Mouse (Mus musculus) urinary bladder, adult 18-20 months (tissue): ENCODE results near the gene 4921536K21Rik.
"Not testable (repeated sequence)": the region's sequence is repeated elsewhere in the genome, so short reads cannot be mapped to it uniquely, and the experiment has no call there.

Source experiments
- DNase-seq, 2 experiments: peaks; one replicate each; pipeline ENCODE4 v3.0.0; 2022; ENCODE audit warnings: low spot score in 2 of 2, mixed read lengths in 2 of 2

The 4921536K21Rik gene

DNA sequence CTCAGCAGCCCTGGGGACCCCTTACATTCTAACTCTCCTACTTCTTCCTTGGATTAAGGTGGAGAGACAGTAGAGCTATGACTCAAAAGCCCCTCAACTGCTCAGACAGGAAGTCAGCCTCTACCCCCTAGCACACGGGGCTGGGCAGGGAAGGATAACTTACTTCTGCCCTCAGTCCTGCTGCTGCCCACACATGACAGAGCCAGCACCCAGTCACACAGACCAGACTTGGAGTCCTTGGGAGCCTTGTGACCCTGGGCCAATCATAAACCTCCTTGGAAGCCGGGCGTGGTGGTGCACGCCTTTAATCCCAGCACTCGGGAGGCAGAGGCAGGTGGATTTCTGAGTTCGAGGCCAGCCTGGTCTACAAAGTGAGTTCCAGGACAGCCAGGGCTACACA lies 16.5 kb upstream of the 4921536K21Rik start:
- DNase-seq, result not testable (repeated sequence)

DNA sequence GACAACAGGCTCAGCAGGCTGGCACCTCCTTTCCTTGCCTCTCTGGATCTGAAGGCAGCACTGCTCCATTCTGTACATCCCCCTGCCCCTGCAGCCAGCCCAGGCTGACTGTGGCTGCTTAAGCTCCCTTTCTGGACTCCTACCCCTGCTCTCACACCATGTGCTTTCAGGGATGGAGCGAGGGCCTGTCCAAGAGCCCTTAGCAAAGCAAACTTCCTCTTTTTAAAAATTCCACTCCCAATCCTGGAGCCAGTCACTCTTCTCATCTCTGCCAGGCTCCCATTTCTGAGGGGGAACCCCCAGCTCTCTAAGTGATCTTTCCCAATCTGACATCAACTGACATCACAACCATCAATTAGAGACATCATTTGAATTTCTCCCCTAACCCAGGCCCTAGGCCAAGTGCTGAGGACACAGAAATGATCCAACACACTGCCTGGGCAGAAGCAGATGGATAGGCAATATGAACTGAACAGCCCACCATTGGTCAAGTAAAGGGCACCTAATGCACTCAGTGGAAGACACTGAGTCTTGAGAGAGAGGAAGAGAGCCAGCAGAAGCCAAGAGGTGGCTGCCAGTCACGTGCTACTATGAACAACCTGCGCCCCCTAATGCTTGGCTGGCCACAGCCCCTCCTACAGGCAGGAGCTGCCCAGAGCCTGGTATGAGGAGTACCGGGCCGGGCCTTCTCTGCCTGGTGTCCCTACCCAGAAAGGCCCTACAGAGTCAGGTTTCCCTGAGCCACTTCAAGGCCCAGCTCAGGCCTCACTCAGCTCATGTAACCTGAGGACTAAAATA lies 15.8 kb upstream of the 4921536K21Rik start:
- no peak for DNase-seq

DNA sequence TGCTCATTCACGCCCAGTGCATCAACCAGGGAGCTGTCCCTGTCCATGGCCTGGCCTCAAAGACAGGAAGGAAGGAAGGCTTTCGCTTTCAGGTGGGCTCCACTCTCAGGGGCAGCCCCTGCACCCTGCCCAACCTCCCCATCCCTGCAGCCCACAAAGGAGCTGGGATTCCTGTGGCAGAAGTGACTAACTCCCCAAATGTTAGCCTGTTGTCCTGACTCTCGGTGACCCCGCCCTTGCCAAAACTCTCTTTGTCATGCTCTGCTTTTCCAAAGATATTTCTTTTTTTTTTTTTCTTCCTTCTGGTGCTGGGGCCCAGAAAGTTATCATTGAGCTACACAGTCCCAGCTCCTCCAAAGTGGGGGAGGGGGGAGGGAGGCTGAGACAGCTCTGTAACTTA lies 14.3 kb upstream of the 4921536K21Rik start:
- DNase-seq, result no peak

DNA sequence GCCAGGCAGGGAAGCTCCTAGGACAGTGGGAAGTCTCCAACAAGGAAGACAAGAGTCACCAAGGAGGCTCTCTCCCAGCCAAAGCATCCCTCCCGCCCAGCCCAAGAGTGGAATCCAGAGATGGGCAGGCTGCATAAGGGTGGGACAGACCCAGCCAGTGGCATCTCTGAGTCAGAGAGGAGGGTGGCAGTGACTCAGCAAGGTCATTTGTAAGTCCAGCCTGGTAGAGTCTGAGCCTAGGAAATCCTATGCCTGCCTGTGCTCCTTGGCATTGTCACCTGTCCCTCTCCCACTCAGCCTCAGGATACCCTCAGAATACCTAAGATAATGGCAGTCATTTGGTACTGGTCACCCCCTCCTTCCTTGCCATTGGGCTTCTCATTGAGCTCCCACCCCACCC lies 10.5 kb upstream of the 4921536K21Rik start:
- no peak for DNase-seq

DNA sequence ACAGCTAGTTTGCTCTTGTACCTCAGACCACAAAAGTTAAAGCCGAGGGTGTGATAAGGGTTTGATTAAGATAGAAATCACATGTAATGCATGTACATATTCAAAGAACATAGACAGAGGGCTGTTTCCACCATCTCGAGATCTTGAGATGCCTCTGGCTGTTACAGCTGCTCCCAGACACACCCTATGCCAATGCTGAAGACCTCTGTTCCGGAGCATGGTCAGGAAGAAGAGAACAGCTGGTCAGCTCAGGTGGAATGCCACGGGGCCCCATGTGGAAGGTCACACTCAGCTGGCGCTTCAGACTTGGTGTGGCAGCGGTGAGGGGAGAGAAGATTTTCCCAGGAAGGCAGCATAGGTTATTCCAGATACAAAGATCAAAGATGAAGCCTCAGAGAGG lies 9.8 kb upstream of the 4921536K21Rik start:
- no peak for DNase-seq

DNA sequence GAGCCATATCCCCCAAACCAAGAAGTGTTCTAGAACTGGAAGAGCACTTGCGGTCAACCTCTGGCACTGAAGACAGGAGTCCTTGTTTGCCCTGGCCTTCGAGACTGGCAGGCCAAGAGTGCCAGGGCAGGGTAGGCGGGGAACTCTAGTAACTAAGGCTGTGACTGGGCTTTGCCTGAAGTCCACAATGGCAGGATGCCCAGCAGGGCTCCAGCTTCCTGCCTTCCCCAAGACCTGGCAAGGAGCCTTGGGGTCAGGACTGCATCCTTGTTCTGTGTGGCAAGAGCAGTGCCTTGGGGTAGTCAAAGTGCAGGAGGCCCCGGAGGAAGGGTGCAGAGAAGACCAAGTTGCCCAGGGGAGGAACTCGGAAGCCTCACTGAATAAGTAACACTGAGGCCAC lies 8.1 kb upstream of the 4921536K21Rik start:
- peak in 1 of 2 experiments; percentile 43 for DNase-seq

DNA sequence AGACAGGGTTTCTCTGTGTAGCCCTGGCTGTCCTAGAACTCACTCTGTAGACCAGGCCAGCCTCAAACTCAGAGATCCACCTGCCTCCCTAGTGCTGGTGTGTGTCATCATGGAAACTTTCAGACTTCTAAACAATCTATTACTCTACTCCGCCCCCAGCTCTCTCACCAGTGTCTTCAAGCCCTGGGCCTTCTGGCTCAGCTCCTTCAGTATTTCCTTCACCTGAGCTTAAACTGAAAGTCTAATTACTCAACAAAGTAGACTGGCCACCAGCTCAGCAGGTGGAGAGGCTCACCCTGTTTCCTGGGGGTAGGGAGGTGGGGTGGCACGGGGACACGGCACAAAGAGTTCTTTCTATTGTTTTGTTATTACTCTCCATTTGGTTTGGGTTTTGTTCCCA lies 7.6 kb upstream of the 4921536K21Rik start:
- DNase-seq, result no peak

DNA sequence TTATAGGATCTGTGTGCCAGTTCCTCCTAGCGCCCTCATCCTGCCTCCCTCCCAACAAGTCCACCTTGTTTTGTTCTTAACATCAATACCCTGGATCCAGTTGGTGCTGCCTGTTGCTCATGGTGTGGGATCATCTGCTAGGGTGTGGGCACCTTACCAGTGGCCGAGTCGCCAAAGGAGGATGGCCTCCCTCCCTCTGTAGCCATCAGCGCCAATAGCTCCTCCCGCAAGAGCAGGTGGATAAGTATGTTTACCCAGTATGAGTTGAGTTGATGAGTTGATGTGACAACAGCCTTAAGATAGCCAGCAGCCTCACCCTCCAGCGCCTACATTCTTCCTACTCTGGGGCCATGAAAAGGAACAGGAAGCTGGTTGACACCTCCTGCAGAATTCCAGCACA lies 5.4 kb upstream of the 4921536K21Rik start:
- DNase-seq, result no peak

DNA sequence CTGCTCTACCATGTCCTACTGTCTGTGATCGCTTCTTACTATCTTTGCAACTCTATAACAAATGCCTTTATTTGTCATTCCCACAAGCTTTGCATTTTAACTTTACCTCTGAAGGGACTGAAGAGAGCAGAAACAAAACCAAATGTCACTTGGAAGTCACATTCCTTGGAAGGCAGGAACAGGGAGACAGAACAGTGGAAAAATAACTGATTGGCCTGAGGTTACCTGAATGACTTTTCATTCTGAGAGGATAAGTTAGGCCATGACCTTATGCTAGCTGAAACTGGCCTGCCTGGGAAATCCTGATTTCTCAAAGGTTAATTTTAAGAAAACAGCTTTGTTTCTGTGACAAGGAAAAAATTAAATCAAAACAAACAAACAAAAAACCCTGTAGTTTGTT lies 1.0 kb upstream of the 4921536K21Rik start:
- DNase-seq, result no peak

DNA sequence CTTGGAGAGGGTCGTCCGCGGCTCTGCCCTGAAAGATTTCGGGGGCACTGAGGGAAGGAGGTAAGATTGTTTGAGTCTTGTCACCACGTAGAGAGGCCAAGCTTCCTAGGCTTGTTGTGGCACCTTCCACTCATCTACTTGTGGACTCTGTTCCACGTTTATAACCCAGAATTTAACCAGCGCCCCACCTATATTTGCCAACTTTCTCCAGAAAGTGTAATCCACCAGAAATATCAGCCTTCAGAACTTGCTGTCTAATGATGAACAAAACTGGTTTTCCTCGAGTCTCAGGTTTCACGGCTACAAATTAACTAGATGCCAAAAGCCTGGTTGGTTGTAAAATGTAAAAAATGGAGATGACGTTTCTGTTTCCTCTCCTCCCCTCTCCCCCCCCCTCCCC lies 560 bp upstream of the 4921536K21Rik start:
- no peak for DNase-seq

DNA sequence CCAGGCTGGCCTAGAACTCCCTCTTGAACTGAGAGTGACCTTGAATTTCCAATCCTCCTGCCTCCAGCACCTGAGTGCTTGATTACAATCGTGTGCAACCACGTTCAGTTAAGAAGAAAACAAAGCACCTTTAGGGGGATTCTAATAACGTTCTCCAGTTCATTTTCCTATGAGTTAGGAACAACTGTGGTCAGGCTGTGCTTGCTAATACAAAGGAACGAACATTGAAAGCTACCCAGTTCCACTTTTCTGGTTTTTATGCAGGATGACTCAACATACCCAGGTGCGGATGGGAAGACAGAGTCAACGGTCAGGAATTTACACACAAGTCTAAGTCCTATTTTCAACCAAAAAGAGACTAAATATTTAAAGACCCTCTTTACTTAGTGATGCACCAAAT lies 928 bp downstream of the 4921536K21Rik start:
- DNase-seq, result no peak

DNA sequence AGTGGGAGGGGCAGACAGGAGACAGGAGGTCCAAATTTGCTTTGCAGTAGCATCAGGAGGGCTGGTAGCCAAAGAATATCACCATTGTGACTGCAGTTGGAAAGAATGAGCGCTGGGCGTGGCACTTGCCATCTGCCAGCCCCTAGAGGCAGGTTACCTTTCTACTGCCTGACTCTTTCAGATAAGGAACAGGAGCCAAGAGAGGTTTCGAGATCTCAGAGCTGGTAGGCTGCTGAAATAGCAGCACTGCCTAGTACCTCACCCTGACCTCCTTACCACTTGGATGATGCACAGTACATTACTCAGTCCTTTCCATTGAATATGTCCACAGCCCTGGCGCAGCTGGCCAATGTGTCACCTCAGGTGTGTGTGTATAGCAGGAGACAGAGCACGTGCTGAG lies 7.6 kb downstream of the 4921536K21Rik start:
- DNase-seq, result no peak

DNA sequence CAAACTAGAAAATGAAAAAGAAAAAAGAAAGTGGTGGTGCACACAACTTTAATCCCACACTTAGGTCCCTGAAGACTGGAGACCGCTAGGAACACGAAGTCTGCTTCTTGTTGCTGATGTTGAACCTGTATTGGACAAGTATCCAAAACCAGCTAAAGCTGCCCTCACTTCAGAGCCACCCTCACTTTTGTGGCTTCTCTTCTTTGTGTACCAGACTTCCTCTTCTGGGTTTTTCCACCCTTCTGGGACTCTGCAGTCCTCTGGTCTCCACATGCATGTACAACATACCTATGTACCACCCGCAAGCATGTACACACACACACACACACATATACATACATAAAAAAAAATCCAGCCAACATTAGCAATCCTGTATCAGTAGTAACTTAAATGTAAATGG lies 11.2 kb downstream of the 4921536K21Rik start:
- no peak for DNase-seq

DNA sequence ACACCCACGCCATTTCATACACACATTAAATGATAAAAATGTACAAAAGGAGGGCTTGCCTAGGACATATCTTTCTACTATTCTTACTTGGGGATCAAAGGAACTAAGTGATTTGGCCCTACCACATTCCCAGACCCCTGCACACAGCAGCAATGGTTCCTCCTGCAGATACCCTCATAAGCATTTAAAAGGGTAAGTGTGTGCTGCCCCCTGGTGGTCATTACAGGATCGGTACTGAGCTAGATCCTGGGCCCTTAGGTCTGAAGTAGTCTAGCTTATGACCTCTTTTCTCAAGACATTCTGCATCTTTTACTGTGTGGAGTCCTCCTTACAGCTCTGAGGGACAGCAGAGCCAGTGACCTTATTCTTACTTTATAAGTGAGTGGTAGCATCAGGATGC lies 15.1 kb downstream of the 4921536K21Rik start:
- peak in 1 of 2 experiments; percentile 50 for DNase-seq

DNA sequence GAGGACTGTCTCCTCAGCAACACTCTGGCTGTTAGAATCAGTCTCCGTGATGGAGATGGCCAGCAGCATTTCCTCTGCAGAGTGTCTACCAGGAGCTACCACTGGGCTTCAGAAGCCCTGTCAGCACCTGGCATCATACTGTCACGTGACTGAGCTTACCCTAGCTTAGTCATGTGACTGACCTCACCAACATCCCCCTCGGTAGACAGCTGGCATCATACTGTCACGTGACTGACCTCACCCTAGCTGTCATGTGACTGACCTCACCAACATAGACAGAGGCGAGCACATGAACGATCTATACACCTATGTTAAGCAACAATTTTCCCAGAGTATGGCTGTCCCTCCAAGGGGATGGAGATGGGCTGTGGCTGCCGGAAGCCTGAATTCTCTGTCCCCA lies 16.2 kb downstream of the 4921536K21Rik start:
- no peak for DNase-seq

DNA sequence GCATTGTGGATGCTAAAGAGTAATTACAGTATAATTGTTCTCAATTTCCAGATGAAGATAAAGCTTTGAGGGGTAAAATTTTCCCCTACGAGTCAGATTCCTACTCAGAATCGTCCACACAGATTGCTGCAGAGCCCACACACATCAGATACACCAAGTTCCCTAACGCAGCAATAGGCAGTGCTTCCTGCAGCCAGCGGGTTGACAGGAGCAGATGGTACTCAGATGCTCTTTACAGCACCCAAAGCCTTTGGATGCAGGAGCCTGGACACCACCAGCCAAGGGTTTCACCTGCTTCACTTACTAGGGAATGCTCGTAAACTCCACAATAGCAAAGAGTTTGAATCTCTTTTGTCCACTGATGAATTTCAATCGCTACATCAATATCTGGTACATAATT lies 18.5 kb downstream of the 4921536K21Rik start:
- no peak for DNase-seq

DNA sequence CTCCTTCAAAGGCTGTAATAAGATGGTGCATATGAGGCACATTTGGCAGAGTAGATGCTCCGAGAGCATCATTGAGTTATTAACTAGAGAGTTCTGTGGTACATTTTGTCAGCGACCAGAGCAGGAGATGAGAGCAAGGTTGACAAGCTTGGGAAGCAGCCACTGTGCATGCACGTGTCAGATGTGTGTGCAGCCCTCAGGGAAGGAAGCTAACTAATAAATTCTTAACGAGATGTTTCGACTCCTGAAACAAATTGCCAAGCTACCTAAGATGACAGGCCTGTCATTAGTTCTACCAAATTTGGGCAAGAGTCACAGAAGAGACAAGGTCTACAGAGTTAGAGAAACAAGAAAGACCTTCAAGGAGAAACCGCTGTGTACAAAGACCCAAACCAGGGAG lies 30.6 kb downstream of the 4921536K21Rik start:
- DNase-seq, result no peak

DNA sequence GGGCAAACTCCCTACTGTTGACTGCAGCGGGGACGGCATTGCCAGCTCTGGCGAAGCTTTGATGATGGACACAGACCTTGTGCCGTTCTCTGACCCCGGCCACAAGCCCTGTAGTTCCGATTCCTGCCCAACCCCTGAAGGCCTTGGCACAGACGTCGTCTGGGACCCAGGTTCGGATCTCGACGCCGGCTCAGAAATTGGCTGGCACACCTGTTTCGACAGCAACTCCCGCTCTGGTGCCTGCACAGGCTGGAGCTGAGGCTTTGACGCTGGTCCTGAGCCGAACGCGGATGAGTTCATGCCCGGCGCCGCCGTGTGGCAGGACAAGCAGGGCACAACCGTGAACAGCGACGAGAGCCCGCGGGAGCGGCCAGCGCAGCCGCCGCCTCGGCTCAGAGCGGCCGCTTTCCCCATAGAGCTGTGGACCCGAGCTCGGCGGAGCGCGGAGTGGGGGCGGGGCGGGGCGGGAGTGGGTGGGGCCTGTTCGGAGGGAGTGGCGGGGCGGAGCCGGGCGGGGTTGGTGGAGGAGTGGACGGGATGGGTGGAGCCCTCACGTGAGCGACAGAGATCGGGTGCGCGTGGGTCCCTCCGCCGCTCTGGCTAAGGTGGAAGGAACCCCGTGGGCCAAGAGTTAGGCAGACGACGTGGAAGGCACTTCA lies 31.3 kb downstream of the 4921536K21Rik start, which contains the start of gene Osbp2:
Gene Osbp2 (minus strand): TSS at position 450 of the 659 bp plus-strand sequence.
- peak; percentile 47 to 58 for DNase-seq

DNA sequence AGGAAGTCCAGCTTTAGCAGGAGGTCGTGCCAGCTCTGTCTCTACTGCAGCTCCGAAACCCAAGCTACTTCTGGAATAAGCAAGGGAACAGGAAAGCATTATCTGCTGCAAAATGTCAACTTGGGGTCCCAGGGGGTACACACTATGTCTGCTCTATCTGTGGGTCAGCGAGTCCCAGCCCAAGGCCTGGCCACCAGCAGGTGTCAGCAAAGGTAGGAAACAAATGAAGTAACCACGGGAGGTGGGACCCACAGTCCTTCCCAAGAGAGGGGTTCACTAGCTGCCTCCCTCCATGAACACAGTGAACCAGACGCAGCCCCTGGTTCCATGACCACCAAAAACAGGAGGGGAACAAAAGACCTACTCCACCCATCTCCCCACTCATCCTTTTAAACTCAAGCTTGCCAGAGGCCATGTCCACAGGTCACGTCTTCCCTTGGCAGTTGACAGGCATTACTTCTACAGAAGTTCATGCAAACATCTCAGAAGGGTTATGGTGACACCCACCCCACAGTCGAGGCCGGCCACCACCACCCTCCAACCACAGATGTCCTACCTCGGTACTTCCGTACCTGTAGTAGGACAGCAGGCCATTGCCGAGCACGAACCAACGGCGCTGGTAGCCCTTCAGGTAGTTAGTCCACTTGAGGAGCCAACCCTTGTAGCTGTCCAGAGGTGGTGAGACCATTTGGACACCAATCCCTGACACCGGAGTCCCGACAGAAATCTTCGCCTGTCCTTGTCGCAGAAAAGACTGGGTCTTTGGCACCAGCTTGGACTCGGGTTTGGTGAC lies 32.0 kb downstream of the 4921536K21Rik start:
- no peak for DNase-seq

DNA sequence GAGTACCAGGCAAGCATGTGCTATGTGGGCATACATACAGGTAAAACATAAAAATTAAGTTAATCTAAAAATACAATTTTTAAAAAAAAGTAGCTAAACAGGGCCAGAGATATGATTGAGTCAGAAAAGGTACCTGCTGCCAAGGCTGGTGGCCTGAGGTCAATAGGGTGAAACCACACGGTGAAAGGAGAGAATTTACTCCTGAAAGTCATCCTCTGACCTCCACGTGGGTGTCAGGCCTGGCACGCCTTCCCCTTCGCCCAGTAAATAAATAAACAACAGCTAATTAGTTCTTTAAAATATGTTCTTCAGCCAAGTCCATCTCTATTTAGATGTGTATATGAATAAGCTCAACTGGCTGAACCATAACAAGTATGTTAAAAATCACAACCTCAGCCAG lies 34.5 kb downstream of the 4921536K21Rik start:
- no peak for DNase-seq

DNA sequence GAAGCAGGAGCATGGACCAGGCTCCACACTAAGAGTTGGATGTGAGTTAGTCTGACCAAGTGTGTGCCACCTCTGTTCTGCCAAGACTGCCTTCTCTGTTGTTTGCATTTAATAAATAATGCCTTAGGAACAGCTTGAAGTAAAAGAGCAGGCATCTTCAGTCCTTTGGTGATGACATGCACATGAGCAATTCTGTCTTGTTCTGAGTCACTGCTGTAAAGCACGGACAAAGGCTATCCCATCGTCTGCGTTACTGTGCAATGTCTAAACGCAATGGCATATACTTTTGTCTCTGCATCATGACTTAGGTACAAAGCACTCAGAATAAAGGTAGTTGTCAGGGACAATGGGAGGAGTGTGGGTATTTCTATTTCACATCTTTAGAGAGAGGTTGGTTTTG lies 35.1 kb downstream of the 4921536K21Rik start:
- no peak for DNase-seq

DNA sequence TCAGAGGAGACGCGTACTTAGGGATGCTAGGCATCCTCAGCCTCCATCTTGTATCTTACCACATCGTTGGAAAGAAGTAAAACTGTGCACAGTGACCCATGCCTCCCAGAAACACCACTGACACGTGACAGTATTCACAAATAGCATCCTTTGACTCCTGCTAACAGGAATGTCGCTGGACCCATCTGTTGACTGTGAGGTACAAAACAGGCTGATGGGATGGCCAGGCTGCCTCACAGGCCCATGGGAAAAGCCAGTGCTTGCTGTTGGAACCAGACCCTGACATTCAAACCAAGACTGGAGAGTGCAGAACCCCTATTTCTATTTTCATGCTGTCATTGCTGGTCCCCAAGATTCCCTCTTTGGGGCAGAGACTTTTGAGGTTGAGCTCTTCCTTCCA lies 37.0 kb downstream of the 4921536K21Rik start:
- DNase-seq, result no peak

DNA sequence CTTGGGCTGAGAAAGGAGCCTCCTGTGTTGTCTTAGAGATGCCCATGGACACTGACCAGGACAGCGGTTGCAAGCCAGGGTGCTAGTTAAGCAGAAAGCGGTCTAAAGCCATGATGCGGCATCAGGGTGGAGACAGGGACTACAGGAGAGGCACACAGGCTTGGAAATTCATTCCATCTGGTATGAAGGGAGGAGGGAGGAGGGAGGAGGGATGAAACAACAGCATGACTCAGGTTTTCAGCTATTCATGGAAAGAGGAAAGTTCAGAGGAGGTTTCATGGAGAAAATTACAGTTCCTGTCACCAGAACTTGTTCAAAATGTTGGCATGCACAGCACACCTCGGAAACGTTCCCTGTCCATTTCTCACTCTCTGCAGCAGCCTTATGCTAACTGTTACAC lies 39.1 kb downstream of the 4921536K21Rik start:
- DNase-seq, result no peak
